Mouse (Mus musculus): Measurements from ENCODE around the gene Zfp426. TPM values are rescaled to one million over a fixed set of nuclear protein-coding genes. Genes with fewer than 3 reads are reported as not detected.
A peak's percentile ranks its signal among the peaks of the same experiment; 100 is the strongest.

Gene Zfp426
- total RNA-seq, 4 experiments from 2014 or later: 9.3 to 11.2 (median 9.9) TPM

GRCm38 (mm10) chr9:20459377-20460317 lies 32.9 kb downstream of the Zfp426 start, which contains the start of gene Zfp26:
Gene Zfp26, minus strand, starts transcription at chr9:20460162.
- DNase-seq (ENCODE audit: low spot score): peak; percentile 78

GRCm38 (mm10) chr9:20453647-20454046 lies 38.9 kb downstream of the Zfp426 start:
- DNase-seq (ENCODE audit: low spot score): no peak

- no peak for DNase-seq (ENCODE audit: low spot score)
Observed at GRCm38 (mm10) chr9:20451493-20451892, 41.1 kb downstream of the Zfp426 start.

- DNase-seq (ENCODE audit: low spot score): no peak
Observed at GRCm38 (mm10) chr9:20443183-20443783, 49.3 kb downstream of the Zfp426 start.

- no peak for DNase-seq (ENCODE audit: low spot score)
Observed at GRCm38 (mm10) chr9:20430004-20430403, 62.5 kb downstream of the Zfp426 start.

Other genes starting within 250 kb of the Zfp426 start
- gene Olfr39, start 210.4 kb downstream of the Zfp426 start, total RNA-seq (2022): not detected
- gene Olfr873, start 194.2 kb downstream of the Zfp426 start, total RNA-seq (2022): not detected
- under 1 TPM in 1 of 4 experiments, not detected in 3; 0.08 TPM for gene Olfr18, start 156.7 kb downstream of the Zfp426 start, total RNA-seq (2022)
- 10 to 100 TPM; 10.6 to 11.2 (median 10.8) TPM for gene Zfp560, start 107.6 kb downstream of the Zfp426 start, total RNA-seq (2022)
- gene Zfp26, start 32.6 kb downstream of the Zfp426 start, total RNA-seq (2022): 1 to 10 TPM; 5.8 to 8.3 (median 6.4) TPM
- gene Zfp266, start 28.7 kb upstream of the Zfp426 start, total RNA-seq (2022): 10 to 100 TPM; 20.3 to 28.4 (median 21.8) TPM
- gene Zfp846, start 88.5 kb upstream of the Zfp426 start, total RNA-seq (2022): 1 to 10 TPM; 3.2 to 5.7 (median 5.1) TPM
- gene Ubl5, start 150.1 kb upstream of the Zfp426 start, total RNA-seq (2022): 100 to 1,000 TPM; 229 to 288 (median 277) TPM
- gene Fbxl12, start 152.0 kb upstream of the Zfp426 start, total RNA-seq (2022): 10 to 100 TPM in 2 of 4 experiments, 1 to 10 TPM in 2; 8.2 to 11.4 (median 10.2) TPM
- gene Pin1, start 159.3 kb upstream of the Zfp426 start, total RNA-seq (2022): 10 to 100 TPM; 18.2 to 20.3 (median 19.7) TPM

All from heart, adult 8-10 months (tissue).